Mouse (Mus musculus): Measurements from ENCODE around the gene Mettl27. TPM values are rescaled to one million over a fixed set of nuclear protein-coding genes. Genes with fewer than 3 reads are reported as not detected.

The Mettl27 gene
- 5.6 and 6.9 TPM in 2 replicates for polyA plus RNA-seq (2012; rRNA removed)

- TF ChIP-seq POLR2A (IDR thresholded peaks at IDR 0.05; ENCODE audit: borderline replicate concordance, extremely low read depth, insufficient read depth, insufficient read length, poor library complexity, severe bottlenecking) (peak; percentile 19; the same call in 1 of the 2 replicates), CTCF (IDR thresholded peaks at IDR 0.05; ENCODE audit: borderline replicate concordance, extremely low read depth, insufficient read depth, insufficient read length) (no peak)
- DNase-seq (ENCODE audit: low read depth) = peak; percentile 96
Measured at GRCm38 (mm10) chr5:134932179-134932902, at the start of gene Mettl27. TSS of gene Mettl27 (plus strand) at chr5:134932368.

GRCm38 (mm10) chr5:134883077-134883476, 49.1 kb upstream of the Mettl27 start:
- TF ChIP-seq POLR2A (IDR thresholded peaks at IDR 0.05; ENCODE audit: borderline replicate concordance, extremely low read depth, insufficient read depth, insufficient read length, poor library complexity, severe bottlenecking) (no peak), CTCF (IDR thresholded peaks at IDR 0.05; ENCODE audit: borderline replicate concordance, extremely low read depth, insufficient read depth, insufficient read length) (no peak)

GRCm38 (mm10) chr5:134887447-134888335, 44.5 kb upstream of the Mettl27 start:
- DNase-seq (ENCODE audit: low read depth) = no peak
- no peak for TF ChIP-seq CTCF (IDR thresholded peaks at IDR 0.05; ENCODE audit: borderline replicate concordance, extremely low read depth, insufficient read depth, insufficient read length)
- TF ChIP-seq POLR2A (IDR thresholded peaks at IDR 0.05; ENCODE audit: borderline replicate concordance, extremely low read depth, insufficient read depth, insufficient read length, poor library complexity, severe bottlenecking) = no peak

More at GRCm38 (mm10) chr5:134883077-134883476, 49.1 kb upstream of the Mettl27 start:
- no peak for DNase-seq (ENCODE audit: low read depth)

- TF ChIP-seq CTCF (IDR thresholded peaks at IDR 0.05; ENCODE audit: borderline replicate concordance, extremely low read depth, insufficient read depth, insufficient read length) (no peak), POLR2A (IDR thresholded peaks at IDR 0.05; ENCODE audit: borderline replicate concordance, extremely low read depth, insufficient read depth, insufficient read length, poor library complexity, severe bottlenecking) (no peak)
- DNase-seq (ENCODE audit: low read depth) = no peak
Measured at GRCm38 (mm10) chr5:134888505-134888904, 43.7 kb upstream of the Mettl27 start.

GRCm38 (mm10) chr5:134890601-134891054, 41.5 kb upstream of the Mettl27 start:
- DNase-seq (ENCODE audit: low read depth) = no peak
- TF ChIP-seq CTCF (IDR thresholded peaks at IDR 0.05; ENCODE audit: borderline replicate concordance, extremely low read depth, insufficient read depth, insufficient read length) = no peak

GRCm38 (mm10) chr5:134891552-134891951, 40.6 kb upstream of the Mettl27 start:
- TF ChIP-seq CTCF (IDR thresholded peaks at IDR 0.05; ENCODE audit: borderline replicate concordance, extremely low read depth, insufficient read depth, insufficient read length) (no peak), POLR2A (IDR thresholded peaks at IDR 0.05; ENCODE audit: borderline replicate concordance, extremely low read depth, insufficient read depth, insufficient read length, poor library complexity, severe bottlenecking) (no peak)
- no peak for DNase-seq (ENCODE audit: low read depth)

GRCm38 (mm10) chr5:134892717-134893116, 39.5 kb upstream of the Mettl27 start:
- TF ChIP-seq CTCF (IDR thresholded peaks at IDR 0.05; ENCODE audit: borderline replicate concordance, extremely low read depth, insufficient read depth, insufficient read length) (peak; percentile 34; the same call in 1 of the 2 replicates), POLR2A (IDR thresholded peaks at IDR 0.05; ENCODE audit: borderline replicate concordance, extremely low read depth, insufficient read depth, insufficient read length, poor library complexity, severe bottlenecking) (no peak)
- DNase-seq (ENCODE audit: low read depth) = no peak

- DNase-seq (ENCODE audit: low read depth) = no peak
- no peak for TF ChIP-seq CTCF (IDR thresholded peaks at IDR 0.05; ENCODE audit: borderline replicate concordance, extremely low read depth, insufficient read depth, insufficient read length)
- no peak for TF ChIP-seq POLR2A (IDR thresholded peaks at IDR 0.05; ENCODE audit: borderline replicate concordance, extremely low read depth, insufficient read depth, insufficient read length, poor library complexity, severe bottlenecking)
Measured at GRCm38 (mm10) chr5:134895291-134895690, 36.9 kb upstream of the Mettl27 start.

GRCm38 (mm10) chr5:134896965-134897364, 35.2 kb upstream of the Mettl27 start:
- TF ChIP-seq CTCF (IDR thresholded peaks at IDR 0.05; ENCODE audit: borderline replicate concordance, extremely low read depth, insufficient read depth, insufficient read length) (no peak), POLR2A (IDR thresholded peaks at IDR 0.05; ENCODE audit: borderline replicate concordance, extremely low read depth, insufficient read depth, insufficient read length, poor library complexity, severe bottlenecking) (no peak)
- no peak for DNase-seq (ENCODE audit: low read depth)

- TF ChIP-seq CTCF (IDR thresholded peaks at IDR 0.05; ENCODE audit: borderline replicate concordance, extremely low read depth, insufficient read depth, insufficient read length) (no peak), POLR2A (IDR thresholded peaks at IDR 0.05; ENCODE audit: borderline replicate concordance, extremely low read depth, insufficient read depth, insufficient read length, poor library complexity, severe bottlenecking) (no peak)
- DNase-seq (ENCODE audit: low read depth) = no peak
Measured at GRCm38 (mm10) chr5:134897596-134897995, 34.6 kb upstream of the Mettl27 start.

- peak; percentile 50; the same call in 1 of the 2 replicates for TF ChIP-seq CTCF (IDR thresholded peaks at IDR 0.05; ENCODE audit: borderline replicate concordance, extremely low read depth, insufficient read depth, insufficient read length)
- TF ChIP-seq POLR2A (IDR thresholded peaks at IDR 0.05; ENCODE audit: borderline replicate concordance, extremely low read depth, insufficient read depth, insufficient read length, poor library complexity, severe bottlenecking) = no peak
- DNase-seq (ENCODE audit: low read depth) = peak; percentile 55
Measured at GRCm38 (mm10) chr5:134901012-134901643, 31.0 kb upstream of the Mettl27 start.

Data from brain, embryonic 14.5 days (tissue).